Mouse (Mus musculus): Measurements from ENCODE around the gene Whrn.

GRCm38 (mm10) chr4:63530409-63530808 lies 34.6 kb upstream of the Whrn start:
- TF ChIP-seq CTCF (IDR thresholded peaks at IDR 0.05; ENCODE audit: extremely low read depth, insufficient read depth, insufficient read length, insufficient replicate concordance) (no peak), POLR2A (IDR thresholded peaks at IDR 0.05; ENCODE audit: low read depth, low read length) (no peak)

All from spleen, adult 2 months (tissue).